7 mouse cellular contexts compared by ENCODE assay signal in genomic region chr5:133070141-133070540, GRCm38 (mm10).
"Had no signal": no experiment of that assay in that cellular context is flagged by ENCODE, and none has a peak within 500 bp of the region (broad histone marks: within the 10 kb centered on the region; RNA-seq: fewer than 3 reads in every experiment).

No protein-coding gene starts in this region.

- ATAC-seq: midbrain, embryonic 16.5 days had no signal

- DNase-seq: kidney, postnatal 10 days; kidney, postnatal 4 days; left cerebral cortex, postnatal 4 days; lung, adult 18-20 months; retina, postnatal 1 day; right cerebral cortex, postnatal 25 days had no signal
